Mouse (Mus musculus) hindbrain, postnatal 0 days (tissue): ENCODE results near the gene Prdm12. TPM values are rescaled to one million over a fixed set of nuclear protein-coding genes. Genes with fewer than 3 reads are reported as not detected.

Experiments used
- ATAC-seq: fragments of 200-750 bp; cut with Nextera tagmentation; 2 replicates; pipeline ENCODE4 v1.8.0; 2017; ENCODE audit warnings: mild to moderate bottlenecking, moderate TSS enrichment, moderate library complexity
- DNase-seq: peaks from one replicate; pipeline ENCODE4 v3.0.0-alpha.2; 2015; ENCODE audit warnings: low spot score
- H3K27ac ChIP-seq: fragments of 300-500 bp; sonication (generic); 2 replicates; pipeline ENCODE4 v1.5.1; 2014; ENCODE audit warnings: mild to moderate bottlenecking
- H3K27me3 ChIP-seq: fragments of 300-500 bp; sonication (generic); 2 replicates; pipeline ENCODE4 v1.6.1; 2014; ENCODE audit warnings: low read length, mixed read lengths; ENCODE audit not compliant: insufficient read depth
- H3K36me3 ChIP-seq: fragments of 300-500 bp; sonication (generic); 2 replicates; pipeline ENCODE4 v1.6.1; 2014; ENCODE audit warnings: low read length, mixed read lengths; ENCODE audit not compliant: insufficient read depth
- H3K4me1 ChIP-seq: fragments of 300-500 bp; sonication (generic); 2 replicates; pipeline ENCODE4 v1.6.1; 2014; ENCODE audit warnings: antibody characterized with exemption, low read length, mixed read lengths; ENCODE audit not compliant: insufficient read depth
- H3K4me2 ChIP-seq: fragments of 300-500 bp; sonication (generic); 2 replicates; pipeline ENCODE4 v1.6.1; 2014; ENCODE audit warnings: low read depth, mild to moderate bottlenecking, low read length, moderate library complexity, mixed read lengths
- H3K4me3 ChIP-seq: fragments of 300-500 bp; sonication (generic); 2 replicates; pipeline ENCODE4 v1.5.1; 2014; ENCODE audit warnings: low read length
- H3K9ac ChIP-seq: fragments of 300-500 bp; sonication (generic); replicated peaks from 2 replicates; pipeline ENCODE4 v1.6.1; 2014; ENCODE audit warnings: mild to moderate bottlenecking, low read length, moderate library complexity, mixed read lengths
- H3K9me3 ChIP-seq: fragments of 300-500 bp; sonication (generic); 2 replicates; pipeline ENCODE4 v1.6.1; 2016; ENCODE audit warnings: low read length, mixed read lengths
- CTCF ChIP-seq: IDR thresholded peaks from 2 replicates; pipeline ENCODE4 v1.5.1; 2016; ENCODE audit warnings: antibody characterized with exemption, control low read depth, low read depth
- WGBS: fragments of 180-500 bp; shearing (Covaris S2); extraction: QIAGEN DNeasy Blood & Tissue Kit; methylation state at CpG from one replicate; pipeline ENCODE4 v1.1.7; 2014; 5-methylcytosine and 5-hydroxymethylcytosine counted together
- polyA plus RNA-seq: library from polyadenylated mRNA; unstranded; fragments of >200 nt; fragmentation: Nextera tagmentation; extraction: Ambion mirVana; gene quantifications from 2 replicates; pipeline ENCODE4 v1.2.1, GENCODE M21; 2015
- total RNA-seq: library from RNA; depleted of rRNA; stranded (reverse); fragments of >200 nt; gene quantifications from 2 replicates; pipeline ENCODE4 v1.2.3, GENCODE M21; 2014

Gene Prdm12
- total and polyA plus RNA-seq, 2 experiments from 2014 or later: 0.24 TPM; not detected in 1

DNA sequence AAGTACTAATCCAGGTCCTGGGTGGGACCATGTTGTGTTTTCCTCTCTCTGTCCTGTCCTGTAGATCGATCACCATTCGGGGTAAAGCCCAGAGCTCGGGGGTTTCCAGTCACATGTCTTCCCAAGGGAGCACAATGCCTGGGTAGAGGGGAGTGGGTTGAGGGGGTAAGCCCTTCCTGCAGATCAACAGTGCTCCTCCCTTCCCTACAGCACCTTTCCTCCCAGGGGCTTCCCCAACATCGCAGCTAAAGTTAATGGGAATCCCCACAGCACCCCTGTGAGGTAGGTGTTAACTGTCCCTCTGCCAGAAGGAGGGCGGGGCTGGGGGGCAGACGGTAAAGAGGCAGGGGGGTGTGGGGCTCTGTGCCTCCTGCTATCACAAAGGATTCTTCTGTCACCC is 27.2 kb upstream of the Prdm12 start:
- H3K36me3 ChIP-seq: peaks cover 53% of the 10 kb centered on the region
- TF ChIP-seq CTCF: no peak
- ATAC-seq (no peak), DNase-seq (no peak)
- no peak overlapping the region for H3K4me3 ChIP-seq
- no peak overlapping the region for H3K9ac ChIP-seq
- no peak overlapping the region for H3K27ac ChIP-seq
- no peak overlapping the region for H3K4me2 ChIP-seq
- no peaks in the 10 kb centered on the region for H3K4me1 ChIP-seq
- WGBS: 79% methylated on average over 6 of the region's 6 CpGs
- H3K9me3 ChIP-seq: no peaks in the 10 kb centered on the region
- H3K27me3 ChIP-seq: no peaks in the 10 kb centered on the region

DNA sequence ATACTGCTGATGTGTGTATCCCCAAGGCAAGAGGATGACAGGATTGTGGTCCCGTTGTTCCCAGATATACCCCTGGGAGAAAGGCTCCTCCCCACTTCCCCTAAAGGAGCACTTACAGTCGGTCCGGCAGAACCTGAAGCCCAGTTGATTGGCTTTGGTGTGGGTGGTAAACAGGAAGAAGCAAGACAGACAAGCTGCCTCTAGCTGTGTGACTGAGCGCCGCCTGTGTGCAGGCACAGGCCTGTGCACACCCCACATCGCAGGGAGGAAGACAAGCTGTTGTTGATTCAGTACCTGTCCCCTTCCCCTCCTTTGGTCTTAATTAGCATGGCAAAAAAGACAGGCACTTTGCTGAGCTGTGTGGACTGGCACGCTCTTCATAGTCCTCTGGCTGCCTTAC is 26.1 kb upstream of the Prdm12 start:
- no peaks in the 10 kb centered on the region for H3K27me3 ChIP-seq
- H3K36me3 ChIP-seq: peaks cover 46% of the 10 kb centered on the region
- no peak for TF ChIP-seq CTCF
- H3K9me3 ChIP-seq: no peaks in the 10 kb centered on the region
- DNase-seq (no peak), ATAC-seq (no peak)
- no peaks in the 10 kb centered on the region for H3K4me1 ChIP-seq
- 90% methylated on average over 7 of the region's 7 CpGs for WGBS
- no peak overlapping the region for H3K4me2 ChIP-seq
- H3K4me3 ChIP-seq: no peak overlapping the region
- no peak overlapping the region for H3K27ac ChIP-seq
- H3K9ac ChIP-seq: no peak overlapping the region

DNA sequence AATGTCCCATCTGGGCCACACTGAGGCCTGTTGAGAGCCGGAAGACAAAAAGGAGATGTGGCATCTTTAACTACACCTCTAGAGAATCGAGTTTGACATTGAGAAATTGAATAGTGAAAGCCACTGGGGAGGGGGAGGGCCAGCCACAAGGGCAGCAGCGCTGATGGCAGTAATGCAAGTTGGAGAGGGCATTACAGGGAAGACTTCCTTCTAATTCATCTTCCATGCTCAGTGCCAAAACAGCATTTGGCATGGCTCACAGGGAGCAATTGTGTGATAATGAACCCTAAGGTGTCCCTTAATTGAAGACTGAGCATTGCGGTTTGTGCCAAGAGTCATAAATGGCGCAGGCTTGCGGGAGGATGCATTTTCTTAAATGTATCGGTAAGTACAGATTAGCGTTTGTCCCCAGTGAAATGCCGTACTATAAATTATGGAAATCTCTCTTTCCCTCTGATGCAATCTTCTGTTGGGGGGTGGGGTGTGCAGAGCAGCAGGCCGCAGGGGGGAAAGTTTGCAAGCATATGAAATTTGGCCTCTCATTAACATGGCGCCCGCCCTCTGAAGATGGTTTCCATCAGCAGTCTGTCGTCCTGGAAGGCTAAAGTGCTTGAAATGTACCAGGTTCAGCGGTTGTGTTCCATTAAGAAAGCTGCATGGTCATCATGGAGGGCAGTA is 21.2 kb upstream of the Prdm12 start:
- H3K27ac ChIP-seq: no peak overlapping the region; the same call in 1 of the 2 replicates
- peaks cover 23% of the 10 kb centered on the region for H3K36me3 ChIP-seq
- H3K27me3 ChIP-seq: no peaks in the 10 kb centered on the region
- H3K9me3 ChIP-seq: no peaks in the 10 kb centered on the region
- no peak overlapping the region for H3K9ac ChIP-seq
- TF ChIP-seq CTCF: no peak
- no peak overlapping the region for H3K4me2 ChIP-seq
- no peak overlapping the region for H3K4me3 ChIP-seq
- WGBS: 52% methylated on average over 14 of the region's 14 CpGs
- DNase-seq (peak; percentile 57), ATAC-seq (0 out of 2 replicates have a peak, but pooled peaks have one; percentile 28)
- H3K4me1 ChIP-seq: no peaks in the 10 kb centered on the region

DNA sequence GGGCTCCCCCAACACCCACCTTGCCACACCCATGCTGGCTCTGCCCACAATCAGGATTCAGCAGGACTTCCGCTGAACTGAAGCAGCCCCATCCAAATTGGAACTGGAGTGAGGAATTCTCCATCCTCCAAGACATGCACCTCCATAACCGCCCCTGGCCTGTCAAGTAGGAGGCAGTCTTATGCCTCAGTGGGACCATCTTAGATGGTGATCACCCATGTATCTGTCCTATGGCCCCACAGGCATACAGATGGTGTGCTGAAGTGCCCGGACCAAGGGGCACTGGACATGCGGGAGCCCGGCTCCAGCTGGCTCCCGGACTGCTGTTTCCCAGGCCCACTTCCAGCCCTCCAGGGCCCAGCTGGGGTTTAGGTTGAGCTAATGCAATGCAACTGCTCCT is 20.6 kb upstream of the Prdm12 start:
- no peaks in the 10 kb centered on the region for H3K27me3 ChIP-seq
- H3K36me3 ChIP-seq: peaks cover 17% of the 10 kb centered on the region
- H3K27ac ChIP-seq: no peak overlapping the region
- no peaks in the 10 kb centered on the region for H3K9me3 ChIP-seq
- WGBS: 81% methylated on average over 6 of the region's 6 CpGs
- DNase-seq: no peak
- no peak overlapping the region for H3K4me2 ChIP-seq
- ATAC-seq: peak; percentile 18; the same call in 1 of the 2 replicates
- no peak overlapping the region for H3K9ac ChIP-seq
- no peak for TF ChIP-seq CTCF
- H3K4me3 ChIP-seq: no peak overlapping the region
- H3K4me1 ChIP-seq: no peaks in the 10 kb centered on the region

DNA sequence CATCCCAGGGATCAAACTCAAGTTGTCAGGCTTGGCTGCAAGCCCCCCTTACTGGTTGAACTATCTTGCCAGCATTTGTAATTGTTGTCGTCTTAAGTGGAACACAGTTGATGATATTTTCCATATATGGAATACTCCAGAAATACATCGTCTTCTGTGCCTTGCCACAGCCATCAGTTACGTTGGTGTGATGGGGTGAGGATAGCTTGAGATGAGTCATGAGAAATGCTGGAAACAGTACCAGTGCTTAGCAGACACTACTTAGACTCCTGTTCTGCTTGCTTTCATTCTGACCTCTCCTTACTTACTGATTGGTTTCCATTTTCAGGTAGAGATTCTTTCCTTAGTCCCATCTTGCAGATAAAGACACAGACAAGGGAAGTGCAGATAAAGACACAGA is 6.3 kb upstream of the Prdm12 start:
- Histone ChIP-seq H3K36me3 (no peaks in the 10 kb centered on the region), H3K27me3 (peaks cover 57% of the 10 kb centered on the region), H3K4me2 (no peak overlapping the region), H3K4me1 (peaks cover 9% of the 10 kb centered on the region), H3K9me3 (no peaks in the 10 kb centered on the region), H3K27ac (no peak overlapping the region), H3K4me3 (no peak overlapping the region), H3K9ac (no peak overlapping the region)
- ATAC-seq (no peak), DNase-seq (no peak)
- 64% methylated on average over 3 of the region's 3 CpGs for WGBS
- TF ChIP-seq CTCF: no peak

DNA sequence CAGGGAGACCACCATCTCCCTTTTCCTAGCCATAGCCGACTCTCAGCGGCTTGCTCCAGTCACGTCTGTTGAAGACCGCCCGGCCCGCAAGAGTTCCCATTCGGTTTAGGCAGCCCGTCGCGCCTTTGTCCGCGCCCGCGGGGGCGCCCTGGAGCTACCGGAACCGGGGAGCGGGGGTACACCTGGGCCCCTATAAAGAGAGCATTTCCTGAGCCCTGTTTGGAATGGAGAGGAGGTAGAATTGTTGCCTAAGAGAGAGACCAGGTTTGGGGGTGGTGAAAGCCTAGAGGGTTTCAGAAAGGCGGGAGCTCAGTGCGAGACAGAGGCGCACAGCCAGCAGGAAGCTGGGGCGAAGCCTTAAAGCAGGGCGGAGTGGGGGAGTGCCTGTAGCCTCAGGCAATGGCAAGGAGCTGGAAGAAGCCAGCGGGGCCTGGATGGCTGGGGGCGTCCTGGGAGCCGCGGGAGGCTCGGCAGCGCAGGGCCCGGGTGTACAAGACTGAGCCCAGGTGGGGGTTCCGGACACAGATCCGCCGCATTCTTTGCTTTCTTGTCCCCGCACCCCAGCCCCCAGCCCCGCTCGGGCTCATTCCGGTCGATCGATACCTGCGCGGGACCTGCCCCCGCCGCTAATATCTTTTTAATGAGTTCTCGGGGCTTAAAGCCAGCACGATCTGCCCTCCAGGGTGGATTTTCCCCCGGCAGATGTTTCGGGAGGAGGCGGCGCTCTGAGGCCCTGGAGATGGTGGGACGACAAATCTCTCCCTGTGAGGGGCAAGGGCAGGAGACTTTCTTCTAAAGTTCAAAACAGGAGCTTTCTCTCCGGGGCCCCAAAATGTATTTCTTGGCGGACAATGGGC is 4.3 kb upstream of the Prdm12 start:
- peaks cover 76% of the 10 kb centered on the region for H3K27me3 ChIP-seq
- DNase-seq: no peak
- H3K27ac ChIP-seq: no peak overlapping the region
- peak overlapping the region; percentile 16; the same call in 1 of the 2 replicates for H3K4me3 ChIP-seq
- H3K9me3 ChIP-seq: no peaks in the 10 kb centered on the region
- peaks cover 9% of the 10 kb centered on the region for H3K4me1 ChIP-seq
- no peak for ATAC-seq
- peak overlapping the region; percentile 25; the same call in 1 of the 2 replicates for H3K4me2 ChIP-seq
- H3K9ac ChIP-seq: no peak overlapping the region
- no peak for TF ChIP-seq CTCF
- 1% methylated on average over 52 of the region's 52 CpGs for WGBS
- H3K36me3 ChIP-seq: no peaks in the 10 kb centered on the region
